Mouse (Mus musculus) MEL (cell line): ENCODE data around the gene Mfsd4a. TPM values are rescaled to one million over a fixed set of nuclear protein-coding genes. Genes with fewer than 3 reads are reported as not detected.

Source experiments
- DNase-seq: peaks from one replicate; pipeline ENCODE4 v3.0.0; 2011; ENCODE audit warnings: low read depth, low spot score
- H3K27ac ChIP-seq: 2 replicates; pipeline ENCODE4 v1.5.1; 2012; ENCODE audit warnings: low read depth, mild to moderate bottlenecking, control low read depth, low read length, moderate library complexity; ENCODE audit not compliant: control insufficient read depth
- H3K27me3 ChIP-seq, 2 experiments: fragments of 150-350 bp in 1 of 2; sonication (generic) in 1 of 2; 2 replicates each; pipeline ENCODE4 v1.6.1; 2012; ENCODE audit warnings: low read length in 2 of 2, mild to moderate bottlenecking in 2 of 2, improper control_type of control experiment in 1 of 2, moderate library complexity in 1 of 2; ENCODE audit not compliant: insufficient read depth in 2 of 2, control insufficient read depth in 1 of 2
- H3K36me3 ChIP-seq, 2 experiments: 2 replicates each; pipeline ENCODE4 v1.6.1; 2012 to 2014; ENCODE audit warnings: low read length in 2 of 2, improper control_type of control experiment in 1 of 2, inconsistent platforms in 1 of 2, mild to moderate bottlenecking in 1 of 2; ENCODE audit not compliant: insufficient read depth in 2 of 2, control insufficient read depth in 1 of 2
- H3K4me1 ChIP-seq, 2 experiments: fragments of 150-350 bp in 1 of 2; sonication (generic) in 1 of 2; 2 replicates each; pipeline ENCODE4 v1.6.1; 2012; ENCODE audit warnings: low read length in 2 of 2, improper control_type of control experiment in 1 of 2, mild to moderate bottlenecking in 1 of 2; ENCODE audit not compliant: insufficient read depth in 2 of 2, control insufficient read depth in 1 of 2
- H3K4me3 ChIP-seq, 2 experiments: fragments of 150-350 bp in 1 of 2; sonication (generic) in 1 of 2; 2 replicates each; pipeline ENCODE4 v1.5.1; 2012; ENCODE audit warnings: low read depth in 2 of 2, low read length in 2 of 2, mild to moderate bottlenecking in 2 of 2, moderate library complexity in 2 of 2, control low read depth in 1 of 2, improper control_type of control experiment in 1 of 2; ENCODE audit not compliant: control insufficient read depth in 1 of 2, insufficient read depth in 1 of 2
- H3K79me2 ChIP-seq: 2 replicates; pipeline ENCODE4 v1.6.1; 2012; ENCODE audit warnings: mild to moderate bottlenecking, low read length, moderate library complexity; ENCODE audit not compliant: control insufficient read depth, poor library complexity, insufficient read depth
- H3K9ac ChIP-seq: 2 replicates; pipeline ENCODE4 v1.6.1; 2012; ENCODE audit warnings: low read depth, mild to moderate bottlenecking, control low read depth, low read length, moderate library complexity; ENCODE audit not compliant: control insufficient read depth, poor library complexity, severe bottlenecking
- H3K9me3 ChIP-seq: fragments of 150-350 bp; sonication (generic); replicated peaks from 2 replicates; pipeline ENCODE4 v1.6.1; 2012; ENCODE audit warnings: mild to moderate bottlenecking, low read length, improper control_type of control experiment, moderate library complexity; ENCODE audit not compliant: insufficient read depth
- BHLHE40 ChIP-seq: IDR thresholded peaks from 2 replicates; pipeline ENCODE4 v1.6.1; 2012; ENCODE audit warnings: low read depth, mild to moderate bottlenecking, inconsistent platforms, low read length, improper control_type of control experiment, borderline replicate concordance
- CHD1 ChIP-seq: IDR thresholded peaks from 2 replicates; pipeline ENCODE4 v1.6.1; 2012; ENCODE audit warnings: low read depth, mild to moderate bottlenecking, inconsistent platforms, low read length, improper control_type of control experiment
- CTCF ChIP-seq, 3 experiments: IDR thresholded peaks in 2 of 3; conservative IDR thresholded peaks in 1 of 3; 2 replicates each; pipeline ENCODE4 v1.5.1; 2011 to 2012; ENCODE audit warnings: low read length in 3 of 3, low read depth in 2 of 3, mild to moderate bottlenecking in 2 of 3, improper control_type of control experiment in 1 of 3, inconsistent platforms in 1 of 3, mixed read lengths in 1 of 3, moderate library complexity in 1 of 3; ENCODE audit not compliant: control insufficient read depth in 1 of 3, insufficient read depth in 1 of 3, poor library complexity in 1 of 3, severe bottlenecking in 1 of 3
- E2F4 ChIP-seq: IDR thresholded peaks from 2 replicates; pipeline ENCODE4 v1.6.1; 2011; ENCODE audit warnings: low read depth, low read length, improper control_type of control experiment, borderline replicate concordance
- ELF1 ChIP-seq: IDR thresholded peaks from 2 replicates; pipeline ENCODE4 v1.6.1; 2014; ENCODE audit warnings: low read depth, mild to moderate bottlenecking, inconsistent platforms, low read length, improper control_type of control experiment, moderate library complexity
- ETS1 ChIP-seq: IDR thresholded peaks from 2 replicates; pipeline ENCODE4 v1.6.1; 2012; ENCODE audit warnings: low read depth, mild to moderate bottlenecking, inconsistent platforms, low read length, improper control_type of control experiment, moderate library complexity
- GABPA ChIP-seq: IDR thresholded peaks from 2 replicates; pipeline ENCODE4 v1.6.1; 2012; ENCODE audit warnings: low read depth, mild to moderate bottlenecking, inconsistent platforms, low read length, improper control_type of control experiment, moderate library complexity
- GATA1 ChIP-seq: IDR thresholded peaks from 2 replicates; pipeline ENCODE4 v1.6.1; 2011; ENCODE audit warnings: low read depth, low read length, improper control_type of control experiment
- HCFC1 ChIP-seq: IDR thresholded peaks from 2 replicates; pipeline ENCODE4 v1.6.1; 2012; ENCODE audit warnings: low read depth, mild to moderate bottlenecking, inconsistent platforms, low read length, improper control_type of control experiment, moderate library complexity
- JUND ChIP-seq: IDR thresholded peaks from 2 replicates; pipeline ENCODE4 v1.6.1; 2011; ENCODE audit warnings: low read depth, mild to moderate bottlenecking, improper control_type of control experiment, low read length
- MAFK ChIP-seq: IDR thresholded peaks from 2 replicates; pipeline ENCODE4 v1.6.1; 2011; ENCODE audit warnings: low read depth, mild to moderate bottlenecking, low read length, improper control_type of control experiment, borderline replicate concordance
- MAX ChIP-seq: IDR thresholded peaks from 2 replicates; pipeline ENCODE4 v1.6.1; 2011; ENCODE audit warnings: low read length, improper control_type of control experiment
- MEF2A ChIP-seq: IDR thresholded peaks from 2 replicates; pipeline ENCODE4 v1.6.1; 2014; ENCODE audit warnings: low read depth, mild to moderate bottlenecking, inconsistent platforms, low read length, improper control_type of control experiment; ENCODE audit not compliant: poor library complexity, insufficient replicate concordance, severe bottlenecking; ENCODE audit errors: extremely low read depth
- MXI1 ChIP-seq: IDR thresholded peaks from 2 replicates; pipeline ENCODE4 v1.6.1; 2011; ENCODE audit warnings: mild to moderate bottlenecking, low read depth, low read length, improper control_type of control experiment
- MYC ChIP-seq: IDR thresholded peaks from 2 replicates; pipeline ENCODE4 v1.6.1; 2011; ENCODE audit warnings: low read depth, mild to moderate bottlenecking, low read length, improper control_type of control experiment, moderate library complexity
- NELFE ChIP-seq: IDR thresholded peaks from 2 replicates; pipeline ENCODE4 v1.6.1; 2011; ENCODE audit warnings: low read depth, low read length, improper control_type of control experiment
- POLR2A ChIP-seq, 2 experiments: IDR thresholded peaks; 2 replicates each; pipeline ENCODE4 v1.6.1; 2011 to 2012; ENCODE audit warnings: low read length in 2 of 2, mild to moderate bottlenecking in 2 of 2, control low read depth in 1 of 2, improper control_type of control experiment in 1 of 2, low read depth in 1 of 2, moderate library complexity in 1 of 2; ENCODE audit not compliant: control insufficient read depth in 1 of 2, insufficient read depth in 1 of 2, poor library complexity in 1 of 2
- POLR2AphosphoS2 ChIP-seq: IDR thresholded peaks from 2 replicates; pipeline ENCODE4 v1.6.1; 2011; ENCODE audit warnings: low read length, improper control_type of control experiment
- POLR2AphosphoS5 ChIP-seq: IDR thresholded peaks from 2 replicates; pipeline ENCODE4 v1.6.1; 2012; ENCODE audit warnings: low read depth, borderline replicate concordance, mild to moderate bottlenecking, inconsistent platforms, low read length, moderate library complexity, mixed read lengths
- RAD21 ChIP-seq: IDR thresholded peaks from 2 replicates; pipeline ENCODE4 v1.6.1; 2011; ENCODE audit warnings: mild to moderate bottlenecking, low read depth, low read length, improper control_type of control experiment
- SIN3A ChIP-seq: IDR thresholded peaks from 2 replicates; pipeline ENCODE4 v1.6.1; 2012; ENCODE audit warnings: low read length, improper control_type of control experiment, inconsistent platforms
- SMC3 ChIP-seq: IDR thresholded peaks from 2 replicates; pipeline ENCODE4 v1.6.1; 2011; ENCODE audit warnings: low read depth, low read length, improper control_type of control experiment
- TAL1 ChIP-seq: IDR thresholded peaks from 2 replicates; pipeline ENCODE4 v1.6.1; 2012; ENCODE audit warnings: mild to moderate bottlenecking, inconsistent platforms, low read length, moderate library complexity, mixed read lengths
- TCF12 ChIP-seq: IDR thresholded peaks from 2 replicates; pipeline ENCODE4 v1.6.1; 2014; ENCODE audit warnings: low read depth, mild to moderate bottlenecking, inconsistent platforms, low read length, improper control_type of control experiment, moderate library complexity
- UBTF ChIP-seq: IDR thresholded peaks from 2 replicates; pipeline ENCODE4 v1.6.1; 2012; ENCODE audit warnings: low read depth, mild to moderate bottlenecking, inconsistent platforms, low read length, improper control_type of control experiment, moderate library complexity, borderline replicate concordance; ENCODE audit not compliant: insufficient read depth
- USF2 ChIP-seq, 2 experiments: IDR thresholded peaks; 2 replicates each; pipeline ENCODE4 v1.6.1; 2011 to 2012; ENCODE audit warnings: improper control_type of control experiment in 2 of 2, low read length in 2 of 2, borderline replicate concordance in 1 of 2, inconsistent platforms in 1 of 2, low read depth in 1 of 2, mild to moderate bottlenecking in 1 of 2; ENCODE audit not compliant: insufficient read depth in 1 of 2
- ZC3H11A ChIP-seq: IDR thresholded peaks from 2 replicates; pipeline ENCODE4 v1.6.1; 2012; ENCODE audit warnings: low read depth, mild to moderate bottlenecking, inconsistent platforms, low read length, improper control_type of control experiment
- ZMIZ1 ChIP-seq: IDR thresholded peaks from 2 replicates; pipeline ENCODE4 v1.6.1; 2012; ENCODE audit warnings: low read depth, mild to moderate bottlenecking, inconsistent platforms, low read length, improper control_type of control experiment, moderate library complexity
- ZNF384 ChIP-seq: IDR thresholded peaks from 2 replicates; pipeline ENCODE4 v1.6.1; 2012; ENCODE audit warnings: low read depth, mild to moderate bottlenecking, inconsistent platforms, low read length, improper control_type of control experiment
- polyA plus RNA-seq, 2 experiments: library from polyadenylated mRNA; stranded (reverse) in 1 of 2; unstranded in 1 of 2; fragments of >175 nt in 1 of 2; fragments of >200 nt in 1 of 2; gene quantifications; 2 replicates each; pipeline versions ENCODE4 v1.2.1 to v1.2.4; 2012; ENCODE audit warnings: low replicate concordance in 2 of 2, low read depth in 1 of 2; ENCODE audit not compliant: insufficient read length in 2 of 2, insufficient read depth in 1 of 2, missing spikeins in 1 of 2
- total RNA-seq: library from RNA; depleted of rRNA; stranded (reverse); fragments of 300-350 nt; gene quantifications from 2 replicates; pipeline ENCODE4 v1.2.3, GENCODE M21; 2012

Gene Mfsd4a
- total and polyA plus RNA-seq, 3 experiments: 3.6 to 15.5 TPM; not detected in 1

DNA sequence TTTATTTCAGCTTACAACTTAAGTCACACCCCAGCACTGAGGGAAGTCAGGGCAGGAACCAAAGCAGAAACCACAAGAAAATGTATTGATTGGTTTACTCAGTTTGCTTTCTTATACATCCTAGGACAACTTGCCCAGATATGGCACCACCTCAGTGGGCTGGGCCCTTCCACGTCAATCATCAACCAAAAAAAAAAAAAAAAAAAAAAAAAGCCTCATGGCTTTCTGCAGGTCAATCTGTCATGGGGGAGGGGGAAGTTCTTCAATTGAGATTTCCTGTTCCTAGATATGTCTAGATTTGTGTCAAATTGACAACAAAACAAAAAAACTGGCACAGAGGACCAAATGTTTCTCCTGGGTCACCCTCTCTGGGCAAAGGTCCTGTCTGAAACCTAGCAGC, 30.2 kb upstream of the Mfsd4a start:
- Histone ChIP-seq H3K36me3 (peaks cover 0 to 11% of the 10 kb centered on the region in 2 experiments; a peak in 2 of 4 replicates), H3K4me3 (no peak overlapping the region), H3K27ac (no peak overlapping the region), H3K9ac (no peak overlapping the region), H3K4me1 (peaks cover 0 to 34% of the 10 kb centered on the region in 2 experiments; a peak in 2 of 4 replicates), H3K79me2 (no peaks in the 10 kb centered on the region), H3K27me3 (no peaks in the 10 kb centered on the region), H3K9me3 (no peaks in the 10 kb centered on the region)
- no peak for DNase-seq
- no peak for TF ChIP-seq SIN3A
- no peak for TF ChIP-seq NELFE
- TF ChIP-seq ZNF384: peak; percentile 89
- TF ChIP-seq ETS1: no peak

DNA sequence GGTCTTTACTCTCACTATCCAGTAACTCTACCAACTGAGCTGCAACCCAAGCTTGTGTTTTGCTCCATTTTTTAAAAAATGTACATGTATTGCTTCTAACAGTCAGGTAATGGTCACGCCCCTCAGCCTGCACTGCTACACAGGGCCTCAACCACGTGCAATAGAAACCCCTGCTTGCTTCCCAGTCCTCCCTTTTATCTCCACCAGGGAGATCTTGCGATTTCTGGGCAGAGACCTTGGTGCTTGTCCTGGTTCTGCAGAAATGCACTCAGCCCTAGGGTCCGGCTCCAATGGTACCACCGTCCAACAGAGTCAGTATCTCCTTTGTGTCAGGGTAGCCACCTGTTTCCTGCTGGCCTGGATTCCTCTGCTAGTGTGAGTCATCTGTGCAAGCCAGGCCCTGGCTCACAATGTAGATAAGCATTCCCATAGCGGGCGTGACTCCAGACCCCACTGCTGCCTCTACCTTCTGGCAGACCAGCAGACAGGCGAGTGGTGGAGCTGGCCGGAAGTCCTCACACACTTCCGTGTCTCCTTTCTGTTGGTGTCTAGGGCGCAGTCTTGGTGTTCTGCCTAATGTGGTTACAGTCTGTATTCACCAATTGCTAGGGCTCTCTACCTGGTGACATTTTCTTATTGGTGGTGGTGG, 27.6 kb upstream of the Mfsd4a start:
- Histone ChIP-seq H3K27me3 (no peaks in the 10 kb centered on the region), H3K79me2 (no peaks in the 10 kb centered on the region), H3K27ac (no peak overlapping the region), H3K4me1 (peaks cover 0 to 33% of the 10 kb centered on the region in 2 experiments; a peak in 2 of 4 replicates), H3K9ac (no peak overlapping the region), H3K36me3 (peaks cover 0 to 11% of the 10 kb centered on the region in 2 experiments; a peak in 2 of 4 replicates), H3K4me3 (peak overlapping the region in 1 of 2 experiments; percentile 4; a peak in 1 of 4 replicates), H3K9me3 (no peaks in the 10 kb centered on the region)
- peak; percentile 75 for DNase-seq
- TF ChIP-seq CTCF (IDR thresholded peaks at IDR 0.05 in 2 of 3, conservative IDR thresholded peaks at IDR 0.05 in 1 of 3; ENCODE audit: control insufficient read depth in 1 of 3, insufficient read depth in 1 of 3, low read depth in 2 of 3, low read length in 3 of 3, poor library complexity in 1 of 3, severe bottlenecking in 1 of 3) (no peak), POLR2AphosphoS2 (no peak), HCFC1 (no peak), MAX (peak; percentile 73), POLR2AphosphoS5 (no peak), RAD21 (no peak), NELFE (no peak), MXI1 (peak; percentile 82), TAL1 (peak; percentile 95), ZMIZ1 (no peak), UBTF (0 out of 2 replicates have a peak, but pooled peaks have one; percentile 40), MAFK (no peak), SMC3 (no peak), E2F4 (no peak), POLR2A (IDR thresholded peaks at IDR 0.05; ENCODE audit: control insufficient read depth in 1 of 2, insufficient read depth in 1 of 2, low read depth in 1 of 2, low read length in 2 of 2, poor library complexity in 1 of 2) (no peak), TCF12 (peak; percentile 88), GATA1 (peak; percentile 83), USF2 (IDR thresholded peaks at IDR 0.05; ENCODE audit: borderline replicate concordance in 1 of 2, insufficient read depth in 1 of 2, low read depth in 1 of 2, low read length in 2 of 2) (no peak), ETS1 (peak; percentile 87), BHLHE40 (no peak), MEF2A (no peak), JUND (no peak), MYC (peak; percentile 53; the same call in 1 of the 2 replicates), CHD1 (no peak), SIN3A (peak; percentile 46; the same call in 1 of the 2 replicates), ZC3H11A (no peak), ELF1 (peak; percentile 51; the same call in 1 of the 2 replicates), GABPA (no peak)
